In genomic region chr5:68471300-68471699, GRCm38 (mm10) we compare ENCODE assay signal across 5 mouse cellular contexts.
A peak's percentile ranks its signal among the peaks of the same experiment; 100 is the strongest.
DNase-seq lines count a peak whose midpoint lies in the region; ATAC-seq and TF ChIP-seq lines count a peak whose summit lies in the region.
"Not testable (repeated sequence)": the region's sequence is repeated elsewhere in the genome, so short reads cannot be mapped to it uniquely, and the experiment has no call there.

No protein-coding gene starts in this region.

- not testable (repeated sequence) for TF ChIP-seq CTCF in hindbrain, postnatal 0 days (IDR thresholded peaks at IDR 0.05; ENCODE audit: low read depth)

- H3K9ac ChIP-seq in forebrain, embryonic 13.5 days; hindbrain, postnatal 0 days (replicated peaks; ENCODE audit: low read length); lung, embryonic 15.5 days: not testable (repeated sequence)

- not testable (repeated sequence) for H3K27ac ChIP-seq in forebrain, embryonic 13.5 days; hindbrain, postnatal 0 days; lung, embryonic 15.5 days

- WGBS in forebrain, embryonic 13.5 days, result 90% methylated on average over 6 of the region's 6 CpGs
- 78% methylated on average over 5 of the region's 6 CpGs for WGBS in hindbrain, postnatal 0 days
- WGBS in lung, embryonic 15.5 days, result 54% methylated on average over 6 of the region's 6 CpGs

- H3K4me2 ChIP-seq in forebrain, embryonic 13.5 days; hindbrain, postnatal 0 days (ENCODE audit: low read depth, low read length); lung, embryonic 15.5 days: not testable (repeated sequence)

- H3K9me3 ChIP-seq in forebrain, embryonic 13.5 days (replicated peaks); hindbrain, postnatal 0 days (ENCODE audit: low read length); lung, embryonic 15.5 days: not testable (repeated sequence)

- H3K27me3 ChIP-seq in forebrain, embryonic 13.5 days; hindbrain, postnatal 0 days (ENCODE audit: insufficient read depth, low read length); lung, embryonic 15.5 days: not testable (repeated sequence)

- H3K4me3 ChIP-seq in forebrain, embryonic 13.5 days; hindbrain, postnatal 0 days (ENCODE audit: low read length); lung, embryonic 15.5 days: not testable (repeated sequence)

- 0 out of 2 replicates have a peak, but pooled peaks have one; percentile 24 for ATAC-seq in forebrain, embryonic 13.5 days
- ATAC-seq in hindbrain, postnatal 0 days, result not testable (repeated sequence)
- peak; percentile 52; the same call in 1 of the 2 replicates for ATAC-seq in lung, embryonic 15.5 days (ENCODE audit: borderline replicate concordance, extremely low read depth, low FRiP score, low TSS enrichment)

- H3K36me3 ChIP-seq in forebrain, embryonic 13.5 days (ENCODE audit: poor library complexity, severe bottlenecking); hindbrain, postnatal 0 days (ENCODE audit: insufficient read depth, low read length); lung, embryonic 15.5 days: not testable (repeated sequence)

- DNase-seq in brain, adult 2 months (ENCODE audit: low read depth, low spot score), result peak; percentile 6
- peak; percentile 25 for DNase-seq in cerebellum, adult 9-10 months
- DNase-seq in hindbrain, postnatal 0 days (ENCODE audit: low spot score), result peak; percentile 17

- H3K4me1 ChIP-seq in forebrain, embryonic 13.5 days; hindbrain, postnatal 0 days (ENCODE audit: insufficient read depth, low read length); lung, embryonic 15.5 days: not testable (repeated sequence)
